Mouse (Mus musculus) ES-E14 (cell line): ENCODE data around the gene Ercc4.

Source experiments
- CHD2 ChIP-seq: IDR thresholded peaks from 2 replicates; pipeline ENCODE4 v1.6.1; 2014; ENCODE audit warnings: mild to moderate bottlenecking, low read depth, low read length, inconsistent platforms
- HCFC1 ChIP-seq: IDR thresholded peaks from 2 replicates; pipeline ENCODE4 v1.6.1; 2012; ENCODE audit warnings: low read length, inconsistent platforms, borderline replicate concordance; ENCODE audit not compliant: insufficient read depth
- ZC3H11A ChIP-seq: IDR thresholded peaks from 2 replicates; pipeline ENCODE4 v1.6.1; 2012; ENCODE audit warnings: low read depth, mild to moderate bottlenecking, inconsistent platforms, low read length, borderline replicate concordance

- TF ChIP-seq ZC3H11A (no peak), CHD2 (no peak), HCFC1 (no peak)
Measured at GRCm38 (mm10) chr16:13147810-13148555, 38.5 kb downstream of the Ercc4 start.
